Mouse (Mus musculus) left cerebral cortex, adult 18-20 months (tissue): ENCODE results near the gene Haghl. TPM values are rescaled to one million over a fixed set of nuclear protein-coding genes. Genes with fewer than 3 reads are reported as not detected.

Experiments
- DNase-seq, 2 experiments: peaks; one replicate each; pipeline ENCODE4 v3.0.0; 2021 to 2022; ENCODE audit warnings: low spot score in 2 of 2, mixed read lengths in 1 of 2
- long read RNA-seq, 2 experiments: library from polyadenylated mRNA; stranded (forward); transcript quantifications; one replicate each; pipeline ENCODE4 v2.0.0; 2021
- total RNA-seq, 2 experiments: library from RNA; stranded (reverse); gene quantifications; 2 replicates each; pipeline ENCODE4 v1.2.3; 2021

The Haghl gene
- total RNA-seq = 100 to 1,000 TPM; 112 to 119 TPM
- long read RNA-seq, experiment 1, transcript Haghl-201 (9 exons, 1,405 nt) = major isoform, 53 of 150 reads
- long read RNA-seq, experiment 1, transcript Haghl-211 (8 exons, 1,267 nt) = minor isoform, 11 of 150 reads
- long read RNA-seq, experiment 1, transcript Haghl-206 (8 exons, 1,074 nt) = minor isoform, 5 of 150 reads
- long read RNA-seq, experiment 1, partial matches to known transcripts = 48 of 150 reads
- long read RNA-seq, experiment 1, other reads (novel, unspliced or antisense) = 24 of 150 reads
- long read RNA-seq, experiment 2, transcript Haghl-206 (8 exons, 1,074 nt) = minor isoform, 9 of 122 reads
- long read RNA-seq, experiment 2, transcript Haghl-211 (8 exons, 1,267 nt) = minor isoform, 5 of 122 reads
- long read RNA-seq, experiment 2, transcript Haghl-201 (9 exons, 1,405 nt) = major isoform, 59 of 122 reads
- long read RNA-seq, experiment 2, transcript Haghl-203 (8 exons, 1,128 nt) = minor isoform, 9 of 122 reads
- long read RNA-seq, experiment 2, partial matches to known transcripts = 26 of 122 reads
- long read RNA-seq, experiment 2, other reads (novel, unspliced or antisense) = 11 of 122 reads

- DNase-seq = peak; percentile 96 to 98
These were observed at the start of gene Haghl for GRCm38 (mm10) chr17:25785281-25785745. Gene Haghl, minus strand, starts transcription at chr17:25785673.

GRCm38 (mm10) chr17:25834595-25835222 is 49.2 kb upstream of the Haghl start:
- DNase-seq = no peak

GRCm38 (mm10) chr17:25833961-25834594 is 48.6 kb upstream of the Haghl start:
- no peak for DNase-seq

GRCm38 (mm10) chr17:25833291-25833663 is 47.8 kb upstream of the Haghl start, which contains the start of gene Stub1:
Gene Stub1, minus strand, starts transcription at chr17:25833404.
- peak; percentile 62 to 81 for DNase-seq

- peak; percentile 97 to 98 for DNase-seq
These were observed 47.2 kb upstream of the Haghl start for GRCm38 (mm10) chr17:25832436-25833290.

GRCm38 (mm10) chr17:25831451-25832281 is 46.2 kb upstream of the Haghl start:
- no peak for DNase-seq

- DNase-seq = no peak
These were observed 45.4 kb upstream of the Haghl start for GRCm38 (mm10) chr17:25830806-25831431.

- no peak for DNase-seq
These were observed 44.8 kb upstream of the Haghl start for GRCm38 (mm10) chr17:25830200-25830753.

- no peak for DNase-seq
These were observed 44.1 kb upstream of the Haghl start for GRCm38 (mm10) chr17:25829558-25830017.

- DNase-seq = peak; percentile 80 to 88
These were observed 43.5 kb upstream of the Haghl start, which contains the start of gene Jmjd8 for GRCm38 (mm10) chr17:25828712-25829557. Gene Jmjd8, plus strand, starts transcription at chr17:25828867.

- DNase-seq = no peak
These were observed 42.7 kb upstream of the Haghl start for GRCm38 (mm10) chr17:25828223-25828594.

- no peak for DNase-seq
These were observed 42.2 kb upstream of the Haghl start for GRCm38 (mm10) chr17:25827546-25828222.

GRCm38 (mm10) chr17:25827011-25827410 is 41.5 kb upstream of the Haghl start:
- DNase-seq = no peak

GRCm38 (mm10) chr17:25825984-25826570 is 40.6 kb upstream of the Haghl start:
- no peak for DNase-seq

GRCm38 (mm10) chr17:25825311-25825710 is 39.8 kb upstream of the Haghl start:
- DNase-seq = no peak

GRCm38 (mm10) chr17:25824362-25825142 is 39.1 kb upstream of the Haghl start:
- no peak for DNase-seq
